Mouse (Mus musculus): ENCODE measurements around the gene Scaf4.

DNA sequence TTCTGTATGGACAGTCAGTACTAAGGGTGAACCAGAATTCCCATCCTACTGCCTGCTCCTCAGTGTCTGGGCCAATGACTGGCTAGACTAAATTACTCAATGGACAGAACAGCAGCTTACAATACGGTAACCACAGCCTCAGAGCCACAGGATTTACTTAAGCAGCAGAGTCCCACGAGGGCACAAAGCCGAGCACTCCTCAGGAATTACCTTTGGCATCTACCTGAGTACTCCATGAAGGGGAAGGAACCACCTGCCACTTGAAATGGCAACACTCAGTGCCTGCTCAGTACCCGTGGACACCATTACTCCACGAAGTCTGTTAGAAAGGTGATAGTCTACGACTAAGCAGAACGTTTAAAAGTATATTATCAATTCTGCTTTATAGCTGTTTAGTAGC lies 53.0 kb downstream of the Scaf4 start:
- no peak for TF ChIP-seq POLR2A (IDR thresholded peaks at IDR 0.05; ENCODE audit: control insufficient read depth, low read depth, low read length)
- TF ChIP-seq CTCF (IDR thresholded peaks at IDR 0.05; ENCODE audit: control insufficient read depth, insufficient read depth, insufficient replicate concordance, low read depth, low read length) = no peak
